Mouse (Mus musculus) E14TG2a.4 (cell line): Measurements from ENCODE around the gene Myo1h.

Source experiments
- H3K27me3 ChIP-seq: 2 replicates; pipeline ENCODE4 v1.6.1; 2014; ENCODE audit warnings: low read length, control low read depth; ENCODE audit not compliant: insufficient read depth
- H3K36me3 ChIP-seq: 2 replicates; pipeline ENCODE4 v1.6.1; 2014; ENCODE audit warnings: low read length, control low read depth; ENCODE audit not compliant: insufficient read depth
- H3K4me1 ChIP-seq: replicated peaks from 2 replicates; pipeline ENCODE4 v1.6.1; 2014; ENCODE audit warnings: low read depth, low read length, control low read depth
- H3K4me3 ChIP-seq: replicated peaks from 2 replicates; pipeline ENCODE4 v1.5.1; 2014; ENCODE audit warnings: mild to moderate bottlenecking, low read length
- H3K9me3 ChIP-seq: 2 replicates; pipeline ENCODE4 v1.6.1; 2014; ENCODE audit warnings: low read length, control low read depth
- CTCF ChIP-seq: conservative IDR thresholded peaks from 2 replicates; pipeline ENCODE4 v1.5.1; 2014; ENCODE audit warnings: low read length
- NANOG ChIP-seq: IDR thresholded peaks from 2 replicates; pipeline ENCODE4 v1.6.1; 2014; ENCODE audit warnings: borderline replicate concordance, low read length, mixed read lengths
- POU5F1 ChIP-seq: IDR thresholded peaks from 2 replicates; pipeline ENCODE4 v1.6.1; 2014; ENCODE audit warnings: low read length, borderline replicate concordance

Myo1h gene

GRCm38 (mm10) chr5:114381013-114381351, 92.0 kb downstream of the Myo1h start:
- Histone ChIP-seq H3K9me3 (no peaks in the 10 kb centered on the region), H3K27me3 (no peaks in the 10 kb centered on the region), H3K36me3 (peaks cover 24% of the 10 kb centered on the region), H3K4me3 (peak overlapping the region; percentile 95), H3K4me1 (peaks cover 62% of the 10 kb centered on the region)
- TF ChIP-seq CTCF (no peak), POU5F1 (no peak), NANOG (no peak)

GRCm38 (mm10) chr5:114383184-114383904, 94.4 kb downstream of the Myo1h start:
- Histone ChIP-seq H3K9me3 (no peaks in the 10 kb centered on the region), H3K4me3 (no peak overlapping the region)

GRCm38 (mm10) chr5:114384448-114384847, 95.5 kb downstream of the Myo1h start:
- Histone ChIP-seq H3K9me3 (no peaks in the 10 kb centered on the region), H3K36me3 (peaks cover 58% of the 10 kb centered on the region), H3K4me3 (no peak overlapping the region), H3K4me1 (peaks cover 53% of the 10 kb centered on the region), H3K27me3 (no peaks in the 10 kb centered on the region)
- TF ChIP-seq CTCF: no peak
- TF ChIP-seq NANOG: no peak
- TF ChIP-seq POU5F1: no peak

More at GRCm38 (mm10) chr5:114383184-114383904, 94.4 kb downstream of the Myo1h start:
- H3K27me3 ChIP-seq: no peaks in the 10 kb centered on the region
- H3K4me1 ChIP-seq: peaks cover 64% of the 10 kb centered on the region
- H3K36me3 ChIP-seq: peaks cover 47% of the 10 kb centered on the region
- peak; percentile 97 for TF ChIP-seq CTCF
- no peak for TF ChIP-seq POU5F1
- no peak for TF ChIP-seq NANOG

GRCm38 (mm10) chr5:114393169-114393568, 104.2 kb downstream of the Myo1h start:
- no peaks in the 10 kb centered on the region for H3K9me3 ChIP-seq
- peaks cover 36% of the 10 kb centered on the region for H3K4me1 ChIP-seq
- no peaks in the 10 kb centered on the region for H3K27me3 ChIP-seq
- peak overlapping the region; percentile 50 for H3K4me3 ChIP-seq
- no peak for TF ChIP-seq CTCF
- no peak for TF ChIP-seq POU5F1
- TF ChIP-seq NANOG: no peak
- peaks cover 98% of the 10 kb centered on the region for H3K36me3 ChIP-seq

- TF ChIP-seq POU5F1 (no peak), CTCF (no peak), NANOG (no peak)
- Histone ChIP-seq H3K4me1 (peaks cover 54% of the 10 kb centered on the region), H3K4me3 (no peak overlapping the region), H3K36me3 (peaks cover 100% of the 10 kb centered on the region), H3K27me3 (no peaks in the 10 kb centered on the region), H3K9me3 (no peaks in the 10 kb centered on the region)
These were observed 117.6 kb downstream of the Myo1h start for GRCm38 (mm10) chr5:114406592-114406991.

GRCm38 (mm10) chr5:114407269-114407668, 118.3 kb downstream of the Myo1h start:
- Histone ChIP-seq H3K27me3 (no peaks in the 10 kb centered on the region), H3K4me1 (peaks cover 54% of the 10 kb centered on the region), H3K36me3 (peaks cover 100% of the 10 kb centered on the region), H3K4me3 (no peak overlapping the region), H3K9me3 (no peaks in the 10 kb centered on the region)
- no peak for TF ChIP-seq CTCF
- no peak for TF ChIP-seq NANOG
- no peak for TF ChIP-seq POU5F1

- peaks cover 54% of the 10 kb centered on the region for H3K4me1 ChIP-seq
- H3K27me3 ChIP-seq: no peaks in the 10 kb centered on the region
- H3K9me3 ChIP-seq: no peaks in the 10 kb centered on the region
- no peak overlapping the region for H3K4me3 ChIP-seq
- peaks cover 100% of the 10 kb centered on the region for H3K36me3 ChIP-seq
- TF ChIP-seq POU5F1: no peak
- TF ChIP-seq CTCF: no peak
- no peak for TF ChIP-seq NANOG
These were observed 118.8 kb downstream of the Myo1h start for GRCm38 (mm10) chr5:114407810-114408209.

- Histone ChIP-seq H3K36me3 (peaks cover 100% of the 10 kb centered on the region), H3K27me3 (no peaks in the 10 kb centered on the region), H3K4me3 (no peak overlapping the region), H3K4me1 (peaks cover 50% of the 10 kb centered on the region), H3K9me3 (no peaks in the 10 kb centered on the region)
- TF ChIP-seq POU5F1 (no peak), CTCF (no peak), NANOG (no peak)
These were observed 119.9 kb downstream of the Myo1h start for GRCm38 (mm10) chr5:114408846-114409245.

GRCm38 (mm10) chr5:114410429-114410828, 121.5 kb downstream of the Myo1h start:
- TF ChIP-seq NANOG (no peak), POU5F1 (no peak), CTCF (no peak)
- Histone ChIP-seq H3K4me1 (peaks cover 50% of the 10 kb centered on the region), H3K27me3 (no peaks in the 10 kb centered on the region), H3K4me3 (peak overlapping the region; percentile 43; the same call in 1 of the 2 replicates), H3K9me3 (no peaks in the 10 kb centered on the region), H3K36me3 (peaks cover 100% of the 10 kb centered on the region)
